Mouse (Mus musculus) frontal cortex, postnatal 36 days (tissue): ENCODE measurements around the gene Cdhr1.
"Not testable (repeated sequence)": the region's sequence is repeated elsewhere in the genome, so short reads cannot be mapped to it uniquely, and the experiment has no call there.

Source experiments
- DNase-seq, 2 experiments: peaks; one replicate each; pipeline ENCODE4 v3.0.0; 2022; ENCODE audit warnings: low spot score in 2 of 2

Gene Cdhr1

DNA sequence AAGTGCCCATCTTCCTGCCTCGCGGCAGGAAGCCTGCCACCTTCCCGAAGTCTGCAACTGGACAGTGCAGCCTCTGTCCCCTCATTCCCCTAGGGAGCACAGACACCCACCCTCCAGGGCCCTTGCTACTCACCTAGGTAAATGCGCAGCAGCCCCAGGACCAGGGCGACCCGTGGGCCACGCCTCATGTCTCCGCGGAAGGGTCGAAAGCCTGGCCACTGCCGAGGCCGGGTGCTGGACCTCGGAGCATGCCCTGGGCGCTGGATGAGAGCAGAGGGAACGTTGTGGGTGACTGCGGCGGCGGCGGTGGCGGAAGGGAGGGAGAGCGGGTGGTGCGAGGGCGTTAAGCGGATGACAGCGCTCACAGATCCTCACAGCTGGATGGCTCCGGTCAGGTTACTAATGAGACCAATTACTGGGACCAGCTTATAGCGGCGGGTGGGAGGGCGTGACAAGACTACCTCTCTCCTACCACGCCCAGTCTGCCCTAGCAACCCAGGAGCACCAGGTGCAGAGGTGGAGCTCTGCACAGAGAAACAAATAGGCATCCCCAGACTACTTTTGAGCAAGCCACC is at the start of gene Cdhr1:
Gene Cdhr1, minus strand, starts transcription at position 392 of the 575 bp plus-strand sequence.
- DNase-seq: peak in 1 of 2 experiments; percentile 31

DNA sequence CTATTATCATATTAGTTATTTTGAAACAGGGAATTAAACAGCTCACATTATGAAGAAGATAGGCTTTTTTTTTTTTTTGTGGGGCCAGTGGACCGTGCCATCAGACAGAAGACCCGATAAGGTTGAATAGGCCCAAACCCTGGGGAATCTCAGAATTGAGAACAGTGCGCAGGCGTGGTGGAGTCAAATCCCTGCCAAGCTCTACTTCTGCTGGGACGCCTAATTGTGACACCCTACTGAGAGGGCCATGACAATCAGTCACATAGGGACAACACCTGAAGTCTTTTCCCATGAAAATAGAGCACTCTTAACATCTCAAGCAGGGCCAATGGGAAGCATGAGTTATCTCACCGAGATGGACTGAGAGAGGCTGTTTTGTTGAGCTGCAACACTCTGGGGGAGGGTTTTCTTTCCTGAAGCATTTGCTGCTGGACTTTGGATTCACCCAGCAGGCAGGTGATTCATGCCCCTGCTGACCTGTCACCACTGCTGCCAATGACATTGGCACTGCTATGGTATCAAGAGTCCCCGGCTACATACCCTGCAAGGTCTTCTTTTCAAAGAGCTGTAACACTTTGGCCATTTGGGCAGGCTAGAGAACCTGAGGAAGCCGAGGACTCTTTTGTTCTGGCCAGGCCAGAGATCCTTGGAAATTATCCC is 41.0 kb upstream of the Cdhr1 start:
- DNase-seq: no peak

DNA sequence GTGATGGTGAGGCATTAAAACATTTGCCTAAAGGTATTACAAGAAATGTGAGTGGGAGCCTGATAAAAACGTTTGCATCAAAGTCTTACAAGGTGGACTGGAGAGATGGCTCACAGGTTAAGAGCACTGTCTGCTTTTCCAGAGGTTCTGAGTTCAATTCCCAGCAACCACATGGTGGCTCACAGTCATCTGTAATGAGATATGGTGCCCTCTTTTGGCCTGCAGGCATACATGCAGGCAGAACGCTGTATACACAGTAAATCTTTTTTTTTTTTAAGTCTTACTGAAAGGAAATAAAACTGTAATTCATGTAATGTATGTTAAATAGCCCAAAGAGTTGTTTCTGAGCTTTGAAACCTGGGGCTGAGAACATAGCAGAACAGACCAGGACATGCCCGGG is 39.4 kb upstream of the Cdhr1 start:
- DNase-seq: not testable (repeated sequence)

DNA sequence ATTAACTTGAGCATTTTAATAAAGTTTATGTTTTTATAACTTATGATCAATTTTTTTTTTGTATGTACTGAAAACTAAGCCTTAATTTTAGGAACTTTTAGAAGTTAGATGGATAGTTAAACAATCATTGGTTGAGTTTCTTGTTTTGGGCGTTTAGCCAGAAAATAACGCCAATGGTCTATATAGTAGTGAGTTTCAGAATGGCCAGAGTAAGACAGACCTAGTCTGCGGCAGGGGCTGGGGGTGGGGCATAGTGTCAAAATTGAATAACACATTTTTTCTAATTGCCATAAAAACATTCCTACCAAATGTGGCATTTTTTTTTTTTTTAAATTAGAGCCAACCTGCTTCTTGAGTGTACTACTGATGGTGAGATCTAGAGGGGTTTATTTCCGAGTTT is 38.0 kb upstream of the Cdhr1 start:
- DNase-seq: no peak

DNA sequence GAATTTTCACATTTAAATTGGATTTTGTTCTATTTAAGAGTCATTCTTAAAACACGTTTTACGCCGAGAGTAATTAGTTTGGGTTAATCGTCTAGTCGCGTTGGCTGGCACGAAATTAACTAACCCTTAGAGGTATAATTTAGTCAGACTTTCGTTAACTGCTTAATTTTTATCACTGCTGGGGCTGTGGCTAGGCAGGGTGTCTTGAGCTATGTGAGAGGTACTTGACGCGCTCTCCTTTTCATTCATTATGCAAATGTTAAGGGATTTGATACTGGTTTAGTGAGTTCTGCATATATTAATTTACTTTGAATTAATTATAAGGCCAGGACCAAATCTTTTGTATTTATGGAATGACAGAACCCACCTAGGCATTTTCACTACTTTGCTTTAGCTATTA is 37.5 kb upstream of the Cdhr1 start:
- DNase-seq: no peak

DNA sequence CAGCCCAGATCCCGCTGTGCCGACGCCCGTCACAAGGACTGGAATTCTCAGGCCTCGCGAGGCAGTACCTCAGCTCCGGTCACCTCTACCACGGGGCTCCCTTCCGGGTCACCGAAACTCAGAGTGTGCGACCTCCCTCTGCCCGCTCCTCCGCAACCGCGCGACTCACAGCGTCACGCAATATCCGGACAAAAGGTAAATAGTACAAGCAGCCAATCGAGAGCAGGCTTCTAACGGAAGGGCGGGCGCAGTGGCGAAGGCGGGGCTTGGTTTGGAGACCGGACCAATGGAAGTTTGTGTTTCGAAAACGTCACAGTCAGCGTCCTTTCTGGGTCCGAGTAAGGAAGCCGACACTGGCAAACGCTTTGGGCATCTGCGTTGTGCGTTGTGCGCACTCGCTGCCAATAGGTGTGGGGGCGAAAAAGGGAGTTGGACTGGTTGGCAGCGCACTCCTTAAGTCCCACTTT is 37.0 kb upstream of the Cdhr1 start, which contains the start of gene Ghitm:
Gene Ghitm, minus strand, starts transcription at position 146 of the 467 bp plus-strand sequence.
- peak; percentile 97 to 99 for DNase-seq

DNA sequence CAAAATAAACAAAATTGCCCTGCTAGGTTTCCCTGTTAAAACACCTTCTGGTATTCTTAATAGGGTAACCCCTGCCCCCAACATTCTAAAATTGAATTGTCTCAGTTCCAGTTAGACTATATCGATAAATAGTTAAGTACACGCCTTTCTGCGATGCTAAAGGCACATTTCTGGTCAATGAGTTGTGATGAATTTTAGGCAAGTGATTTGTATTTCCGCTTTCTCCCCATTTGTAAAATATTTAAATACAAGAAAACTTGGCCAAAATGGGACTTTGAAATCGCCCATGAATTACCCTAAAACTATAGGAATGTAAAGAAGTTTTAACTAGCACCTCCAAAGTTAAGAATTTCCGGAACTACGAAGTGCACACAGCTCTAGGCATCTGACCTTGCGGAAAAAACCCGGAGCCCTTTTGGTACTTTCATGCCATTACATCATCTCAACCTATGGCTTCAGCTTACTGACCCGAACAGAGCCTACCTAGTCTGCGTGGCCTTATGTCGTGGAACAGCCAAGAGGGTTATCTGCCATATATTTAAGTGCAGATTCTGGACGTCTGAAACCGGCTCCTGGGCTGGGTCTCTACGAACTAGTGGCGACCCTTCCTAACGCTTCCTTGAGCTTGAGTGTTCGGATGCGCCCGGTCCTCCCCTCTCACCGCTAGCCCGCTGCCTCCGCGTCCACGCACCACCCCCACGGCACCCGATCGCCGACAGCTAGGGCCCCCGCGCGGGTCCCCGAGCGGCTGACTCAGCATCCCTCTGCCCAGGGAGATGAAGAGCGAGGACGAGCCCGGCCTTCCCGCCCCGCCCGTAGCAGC is 36.4 kb upstream of the Cdhr1 start:
- DNase-seq: no peak

DNA sequence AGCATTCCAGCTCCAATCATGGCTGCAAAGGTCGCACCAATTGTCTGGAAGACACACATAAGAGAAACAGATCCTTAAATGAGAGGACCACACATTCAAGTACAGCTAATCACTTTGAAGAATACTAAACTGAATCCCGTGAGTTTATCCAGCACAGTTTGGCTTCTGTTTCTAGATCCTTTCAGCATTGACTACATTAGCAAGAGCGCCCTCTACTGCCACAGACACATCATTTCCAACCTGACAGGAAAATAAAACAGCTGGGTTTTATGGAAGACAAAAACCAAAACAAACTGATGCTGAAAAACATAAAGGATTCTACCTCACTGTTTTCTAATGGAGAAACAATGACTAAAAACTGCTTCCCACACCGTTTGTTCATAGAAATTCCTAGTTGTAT is 29.5 kb upstream of the Cdhr1 start:
- DNase-seq: peak in 1 of 2 experiments; percentile 52

DNA sequence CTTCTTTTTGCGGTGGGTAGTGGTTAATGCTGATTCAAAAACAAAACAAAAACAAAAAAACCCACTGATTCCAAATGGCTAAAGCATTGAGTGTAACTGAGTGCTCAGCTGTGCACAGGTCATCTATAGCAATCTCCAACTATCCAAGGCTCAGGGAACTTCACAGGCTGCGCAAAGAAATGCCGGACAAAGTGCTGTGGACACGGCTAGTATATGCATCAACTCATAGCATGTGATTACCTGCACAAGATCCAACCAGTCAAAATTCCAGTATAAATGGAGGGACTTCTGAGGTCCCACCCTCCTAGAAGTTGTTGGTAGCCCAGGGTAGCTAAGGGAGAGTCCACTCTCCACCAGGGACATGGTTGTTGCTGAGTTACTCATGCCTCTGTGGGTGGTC is 21.1 kb upstream of the Cdhr1 start:
- no peak for DNase-seq

DNA sequence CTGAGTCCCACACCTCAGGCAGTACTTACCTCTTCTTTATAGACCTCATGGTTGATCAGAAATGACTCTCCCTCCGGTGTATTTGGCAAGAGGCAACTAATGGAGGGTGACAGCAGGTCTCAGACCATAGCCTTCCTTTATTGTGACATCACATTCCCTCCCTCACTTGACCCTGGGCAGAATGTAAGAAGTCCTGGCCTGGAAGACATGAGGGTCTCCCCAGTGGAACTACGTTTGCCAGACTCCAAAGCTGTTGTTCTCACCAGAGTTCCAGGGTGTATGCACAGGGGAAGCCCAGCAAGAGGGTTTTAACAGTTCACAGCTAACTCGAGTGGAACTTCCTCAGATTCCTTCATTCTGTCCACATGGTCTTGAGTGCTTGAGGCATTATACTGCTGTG is 15.8 kb upstream of the Cdhr1 start, which contains the start of gene 2610528A11Rik:
Gene 2610528A11Rik, minus strand, starts transcription at position 101 of the 400 bp plus-strand sequence.
- DNase-seq: no peak

DNA sequence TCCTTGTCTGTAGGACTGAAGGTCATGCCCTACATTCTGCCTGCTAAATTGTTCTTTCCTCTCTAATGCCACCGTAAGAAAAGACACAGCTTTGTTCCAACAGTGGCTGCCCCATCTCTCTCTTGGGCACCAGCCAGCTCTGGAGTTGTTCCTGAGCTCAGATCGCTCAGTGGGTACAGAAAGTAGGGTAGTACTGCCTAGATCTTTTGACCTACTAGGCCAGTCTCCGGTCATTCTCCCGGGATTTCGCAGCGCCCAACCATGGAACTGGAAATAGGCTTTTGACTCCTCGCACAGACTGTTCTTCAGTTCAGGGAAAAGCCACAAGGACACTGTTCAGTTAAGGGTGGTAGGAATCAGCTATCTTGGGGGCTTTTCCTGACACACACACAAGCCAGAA is 14.8 kb upstream of the Cdhr1 start:
- DNase-seq: no peak

DNA sequence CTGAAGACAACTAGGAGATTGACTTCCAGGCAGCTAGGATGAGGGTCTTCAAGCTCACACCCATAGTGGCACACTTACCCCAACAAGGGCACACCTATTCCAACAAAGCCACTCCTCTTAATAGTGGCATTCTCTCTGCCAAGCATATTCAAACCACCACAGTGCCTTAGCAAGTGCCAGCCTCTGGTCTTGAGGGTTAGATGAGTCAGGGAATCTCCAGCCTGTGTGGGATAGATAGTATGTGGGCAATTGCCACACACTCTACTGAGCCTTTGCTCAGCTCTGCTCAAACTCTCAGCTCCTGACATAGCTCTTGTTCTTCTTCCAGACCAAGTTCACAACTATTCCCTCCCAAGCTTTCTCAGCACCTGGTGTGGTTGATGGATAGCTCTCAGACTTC is 13.2 kb upstream of the Cdhr1 start:
- no peak for DNase-seq

DNA sequence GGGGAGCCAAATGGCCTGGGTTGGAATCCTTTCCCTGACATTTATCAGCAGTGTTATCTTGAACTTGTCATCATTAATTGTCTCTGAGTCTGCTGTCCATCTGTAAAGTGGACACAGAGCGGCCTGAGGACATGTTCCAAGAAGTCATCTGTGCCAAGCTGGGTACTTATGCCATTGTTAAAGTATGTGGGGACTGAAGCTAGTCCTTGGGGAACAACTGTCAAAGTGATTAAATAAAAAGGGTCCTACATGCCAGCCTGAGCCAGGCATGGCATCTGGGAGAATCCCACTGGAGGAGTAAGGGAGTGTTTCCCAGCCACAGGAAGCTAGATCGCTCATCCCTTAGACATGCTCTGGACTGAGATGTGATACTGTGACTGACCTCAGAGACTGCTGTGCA is 12.3 kb upstream of the Cdhr1 start:
- no peak for DNase-seq

DNA sequence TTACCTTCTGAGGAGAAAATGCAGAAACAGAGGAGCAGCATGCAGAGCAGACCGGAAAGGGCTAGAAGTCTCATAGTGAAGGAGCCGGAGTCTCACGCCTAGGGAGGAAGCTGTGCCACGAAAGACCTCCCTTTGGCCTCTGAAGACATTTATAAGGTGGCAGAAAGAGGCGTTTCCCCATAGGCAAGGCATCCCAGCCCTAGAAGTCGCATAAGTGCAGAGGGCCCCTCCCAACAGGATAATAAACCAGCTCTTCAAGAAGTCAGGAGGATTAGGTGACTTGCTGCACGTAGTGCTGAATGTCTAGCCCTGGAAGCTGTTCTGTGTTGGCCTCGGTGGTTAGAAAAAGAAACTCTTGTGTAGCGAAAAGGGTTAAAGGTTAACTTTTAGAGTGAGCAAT is 11.8 kb upstream of the Cdhr1 start:
- DNase-seq: no peak

DNA sequence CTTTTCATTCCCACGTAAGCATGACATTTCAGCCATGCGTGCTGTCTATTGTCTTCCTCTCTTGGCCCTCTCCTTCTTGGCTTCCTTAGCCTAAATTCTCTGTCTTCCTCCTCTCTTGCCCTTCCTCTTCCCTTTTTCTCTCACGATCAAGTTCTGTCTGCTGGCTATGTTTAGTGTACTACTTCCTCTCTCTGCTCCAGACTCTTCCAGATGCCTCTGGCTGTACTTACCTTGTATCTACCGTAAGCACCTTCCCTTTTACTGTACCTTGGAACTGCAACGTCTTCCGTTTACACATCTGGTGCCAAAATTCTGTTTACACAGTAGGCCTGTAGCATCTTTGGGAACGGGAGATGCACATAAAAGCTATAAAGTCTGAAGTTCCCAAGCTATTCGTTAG is 11.3 kb upstream of the Cdhr1 start:
- DNase-seq: no peak

DNA sequence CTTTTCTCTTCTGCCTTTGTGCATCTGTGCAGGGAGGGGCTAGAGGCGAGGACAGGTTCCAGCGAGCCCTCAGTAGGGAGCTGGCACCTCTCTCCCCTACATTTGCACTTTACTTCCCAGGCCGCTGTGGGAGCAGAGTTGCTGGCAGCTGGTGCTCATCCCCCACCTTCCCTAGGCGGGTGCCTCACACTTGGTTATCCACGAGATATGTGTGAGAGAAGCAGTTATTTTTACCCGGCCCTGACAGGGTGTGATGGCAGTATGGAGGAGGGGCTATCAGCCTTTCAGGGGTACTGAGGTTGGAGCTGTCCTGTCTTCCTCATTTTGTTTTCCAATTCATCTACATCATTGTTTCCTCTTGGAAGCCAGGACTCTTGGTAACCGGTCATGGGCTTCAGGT is 7.7 kb upstream of the Cdhr1 start:
- peak; percentile 41 for DNase-seq

DNA sequence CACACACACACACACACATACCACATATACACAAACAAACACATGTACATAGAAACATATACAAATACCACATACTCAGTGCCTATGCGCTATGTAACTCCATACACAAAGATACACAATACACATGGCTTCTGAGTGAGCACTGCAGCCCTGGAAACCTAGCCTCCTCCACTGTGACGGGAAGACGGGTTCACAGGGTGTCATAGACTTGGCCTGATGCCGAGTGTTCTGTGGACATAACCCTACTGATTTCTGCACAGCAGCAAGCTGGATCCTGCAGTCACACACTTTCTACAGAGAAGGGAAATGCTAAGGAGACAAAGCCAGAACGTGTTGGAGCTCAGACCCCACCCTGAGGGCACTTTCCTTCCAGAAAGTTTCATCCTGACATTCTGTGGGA is 6.6 kb upstream of the Cdhr1 start:
- DNase-seq: no peak

DNA sequence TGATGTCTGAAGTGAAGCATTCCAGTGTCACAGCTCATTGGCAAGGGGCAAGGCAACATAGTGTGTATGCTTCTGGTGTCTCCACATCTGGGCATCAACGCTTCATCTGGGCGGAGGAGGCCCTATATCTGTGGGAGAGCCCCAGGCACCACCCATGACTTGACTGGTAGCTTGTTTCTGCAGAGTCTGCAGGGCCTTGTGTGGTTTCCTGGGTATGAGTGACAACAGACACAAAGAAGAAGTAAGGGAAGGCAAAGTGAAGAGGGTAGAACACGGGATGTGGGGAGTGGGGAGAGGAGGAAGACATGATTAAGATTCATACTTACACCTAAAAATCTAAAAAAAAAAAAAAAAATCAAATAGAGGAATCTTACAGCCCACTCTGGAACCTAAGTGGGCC is 4.3 kb upstream of the Cdhr1 start:
- no peak for DNase-seq

DNA sequence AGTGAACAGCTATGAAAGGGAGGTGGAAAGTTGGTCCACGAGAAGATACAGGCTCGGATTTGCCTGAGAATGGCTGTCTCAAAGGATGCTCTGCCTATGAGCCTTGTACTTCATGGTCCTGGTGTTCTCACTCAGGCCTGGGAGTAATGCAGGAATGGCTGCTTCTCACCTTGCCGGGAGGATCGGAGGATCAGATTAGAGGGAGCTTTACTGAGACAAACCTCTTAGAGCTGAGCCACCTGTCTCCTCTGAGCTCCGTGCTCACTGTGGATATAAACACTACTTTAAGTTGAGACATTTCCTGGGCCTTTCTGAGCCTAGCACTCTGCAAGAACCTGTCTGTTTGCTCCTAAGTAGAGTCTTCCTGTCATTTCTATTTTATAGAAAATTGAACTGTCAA is 3.4 kb upstream of the Cdhr1 start:
- no peak for DNase-seq

DNA sequence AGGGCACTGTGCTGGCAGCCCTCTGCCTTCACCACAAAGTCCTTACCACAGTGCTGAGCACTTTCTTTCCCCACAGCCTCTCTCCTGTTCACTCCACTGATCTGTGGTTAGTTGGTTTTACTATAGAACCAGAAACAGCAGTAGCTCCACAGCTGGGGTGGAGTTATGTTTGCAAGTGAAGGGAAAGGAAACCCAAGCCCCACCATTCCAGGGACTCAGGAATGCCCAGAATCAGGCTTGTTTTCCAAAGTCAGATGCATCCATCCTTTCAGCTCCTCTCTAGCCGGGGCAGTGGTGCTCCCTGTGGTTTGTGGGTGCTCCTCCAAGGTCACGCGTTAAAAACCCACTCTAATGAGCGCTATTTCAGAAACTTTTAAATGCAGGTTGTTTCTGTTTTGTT is 2.6 kb downstream of the Cdhr1 start:
- no peak for DNase-seq

DNA sequence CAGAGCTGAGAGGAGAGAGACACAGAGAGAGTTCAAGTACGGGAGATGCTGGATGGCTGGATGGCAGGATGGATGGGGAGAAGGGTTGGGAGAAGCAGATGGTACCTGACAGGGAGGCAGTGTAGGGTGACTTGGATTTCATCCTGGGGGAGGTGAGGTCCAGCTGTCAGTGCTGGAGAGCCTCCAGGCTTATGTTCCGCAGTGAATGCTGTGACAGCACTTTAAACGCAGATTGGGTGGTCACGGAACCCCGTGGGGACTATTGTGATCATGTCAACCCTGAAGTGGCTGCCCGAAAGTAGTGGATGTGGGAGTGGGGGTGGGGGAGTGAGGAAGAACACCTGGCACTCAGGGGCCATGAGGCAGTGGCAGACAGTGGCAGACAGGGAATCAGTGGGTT is 3.7 kb downstream of the Cdhr1 start:
- no peak for DNase-seq

DNA sequence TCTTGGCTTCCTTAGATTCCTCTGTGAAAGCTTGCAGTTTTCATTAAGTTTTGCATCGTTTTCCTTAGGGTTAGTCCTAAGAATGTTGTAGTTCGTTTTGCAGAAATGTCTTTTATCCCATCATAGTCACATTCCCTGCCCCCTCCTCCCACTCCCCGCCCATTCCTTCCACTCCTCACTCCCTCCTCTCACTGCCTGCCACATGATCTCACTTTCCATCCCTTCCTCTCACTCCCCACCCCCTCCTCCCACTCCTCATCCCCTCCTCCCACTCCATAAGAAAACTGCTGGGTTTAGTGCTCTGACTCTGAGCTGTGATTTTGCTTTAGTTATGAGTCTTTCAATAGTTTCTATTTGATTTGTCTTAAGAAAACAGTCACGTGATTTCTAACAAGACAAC is 14.4 kb downstream of the Cdhr1 start:
- no peak for DNase-seq

DNA sequence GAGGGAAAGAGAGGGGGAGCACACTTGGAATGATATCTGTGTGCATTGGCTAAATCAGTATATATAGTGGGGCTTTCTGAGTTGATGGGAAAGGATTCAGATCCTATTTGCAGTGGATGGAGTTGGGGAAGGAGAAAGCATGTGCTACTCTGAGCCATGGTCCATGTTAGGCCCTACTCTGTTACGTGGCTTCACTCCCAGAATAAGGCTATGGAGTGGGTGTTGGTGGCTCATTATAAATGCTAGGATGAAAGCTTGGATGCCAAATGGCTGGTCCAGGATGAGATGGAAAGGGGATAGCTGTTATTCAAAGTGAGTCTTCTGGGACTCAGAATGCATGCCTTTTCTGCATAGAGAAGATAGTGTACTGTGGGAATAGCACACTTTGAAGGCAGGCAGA is 17.4 kb downstream of the Cdhr1 start:
- no peak for DNase-seq
